Mouse (Mus musculus): ENCODE measurements around the gene Cog5. TPM values are rescaled to one million over a fixed set of nuclear protein-coding genes. Genes with fewer than 3 reads are reported as not detected.

Gene Cog5
- polyA plus RNA-seq, 1 experiment from 2014 or later: 29.9 TPM

GRCm38 (mm10) chr12:31949193-31949741, 294.6 kb downstream of the Cog5 start:
- peak overlapping the region; percentile 53 for H3K4me2 ChIP-seq
- H3K4me3 ChIP-seq: peak overlapping the region; percentile 84
- H3K27me3 ChIP-seq: no peaks in the 10 kb centered on the region
- no peaks in the 10 kb centered on the region for H3K9me3 ChIP-seq
- peak overlapping the region; percentile 82 for H3K9ac ChIP-seq
- H3K27ac ChIP-seq: peak overlapping the region; percentile 99
- under 1% methylated on average over 41 of the region's 58 CpGs for WGBS
- ATAC-seq (ENCODE audit: insufficient number of reproducible peaks, low FRiP score, low TSS enrichment, low read depth): peak; percentile 75
- no peaks in the 10 kb centered on the region for H3K36me3 ChIP-seq
- no peaks in the 10 kb centered on the region for H3K4me1 ChIP-seq

- Histone ChIP-seq H3K4me1 (no peaks in the 10 kb centered on the region), H3K9me3 (no peaks in the 10 kb centered on the region), H3K9ac (peak within 1 kb of the TSS; percentile 82), H3K4me3 (peak within 1 kb of the TSS; percentile 84), H3K4me2 (peak within 1 kb of the TSS; percentile 78), H3K36me3 (no peaks in the 10 kb centered on the region), H3K27me3 (no peaks in the 10 kb centered on the region), H3K27ac (peak within 1 kb of the TSS; percentile 99)
- under 1% methylated on average over 50 of the region's 71 CpGs for WGBS
- peak; percentile 98 for ATAC-seq (ENCODE audit: insufficient number of reproducible peaks, low FRiP score, low TSS enrichment, low read depth)
Observed at GRCm38 (mm10) chr12:31949759-31950658, 295.3 kb downstream of the Cog5 start, which contains the start of gene Hbp1. Gene Hbp1 (minus strand): TSS chr12:31950535.

- H3K4me3 ChIP-seq: peak overlapping the region; percentile 54
- peak overlapping the region; percentile 78 for H3K4me2 ChIP-seq
- 5% methylated on average over 9 of the region's 9 CpGs for WGBS
- H3K9ac ChIP-seq: peak overlapping the region; percentile 47
- no peak; the same call in 1 of the 2 replicates for ATAC-seq (ENCODE audit: insufficient number of reproducible peaks, low FRiP score, low TSS enrichment, low read depth)
- peak overlapping the region; percentile 82 for H3K27ac ChIP-seq
- no peaks in the 10 kb centered on the region for H3K27me3 ChIP-seq
- no peaks in the 10 kb centered on the region for H3K4me1 ChIP-seq
- no peaks in the 10 kb centered on the region for H3K9me3 ChIP-seq
- no peaks in the 10 kb centered on the region for H3K36me3 ChIP-seq
Observed at GRCm38 (mm10) chr12:31950659-31951031, 296.0 kb downstream of the Cog5 start.

GRCm38 (mm10) chr12:31955843-31956242, 301.2 kb downstream of the Cog5 start:
- Histone ChIP-seq H3K27ac (no peak overlapping the region), H3K9ac (no peak overlapping the region), H3K9me3 (no peaks in the 10 kb centered on the region), H3K27me3 (no peaks in the 10 kb centered on the region), H3K4me3 (no peak overlapping the region), H3K36me3 (no peaks in the 10 kb centered on the region), H3K4me1 (no peaks in the 10 kb centered on the region), H3K4me2 (no peak overlapping the region)
- WGBS: 80% methylated on average over 4 of the region's 4 CpGs
- no peak for ATAC-seq (ENCODE audit: insufficient number of reproducible peaks, low FRiP score, low TSS enrichment, low read depth)

- H3K27ac ChIP-seq: no peak overlapping the region
- H3K4me3 ChIP-seq: no peak overlapping the region
- no peaks in the 10 kb centered on the region for H3K36me3 ChIP-seq
- no peaks in the 10 kb centered on the region for H3K9me3 ChIP-seq
- H3K4me2 ChIP-seq: no peak overlapping the region
- no peak for ATAC-seq (ENCODE audit: insufficient number of reproducible peaks, low FRiP score, low TSS enrichment, low read depth)
- H3K4me1 ChIP-seq: no peaks in the 10 kb centered on the region
- no peak overlapping the region for H3K9ac ChIP-seq
- no peaks in the 10 kb centered on the region for H3K27me3 ChIP-seq
- 80% methylated on average over 6 of the region's 6 CpGs for WGBS
Observed at GRCm38 (mm10) chr12:31964074-31964473, 309.4 kb downstream of the Cog5 start.

GRCm38 (mm10) chr12:31965517-31966212, 311.0 kb downstream of the Cog5 start:
- Histone ChIP-seq H3K9ac (no peak overlapping the region), H3K36me3 (no peaks in the 10 kb centered on the region), H3K9me3 (no peaks in the 10 kb centered on the region), H3K4me2 (no peak overlapping the region), H3K27ac (0 out of 2 replicates have a peak overlapping the region, but pooled peaks have one; percentile 5), H3K4me3 (no peak overlapping the region), H3K4me1 (no peaks in the 10 kb centered on the region), H3K27me3 (no peaks in the 10 kb centered on the region)
- no peak for ATAC-seq (ENCODE audit: insufficient number of reproducible peaks, low FRiP score, low TSS enrichment, low read depth)
- WGBS: 56% methylated on average over 12 of the region's 12 CpGs

GRCm38 (mm10) chr12:31966405-31966804, 311.7 kb downstream of the Cog5 start:
- Histone ChIP-seq H3K27ac (no peak overlapping the region), H3K36me3 (no peaks in the 10 kb centered on the region), H3K4me3 (no peak overlapping the region), H3K4me1 (no peaks in the 10 kb centered on the region), H3K27me3 (no peaks in the 10 kb centered on the region), H3K9ac (no peak overlapping the region), H3K4me2 (no peak overlapping the region), H3K9me3 (no peaks in the 10 kb centered on the region)
- ATAC-seq (ENCODE audit: insufficient number of reproducible peaks, low FRiP score, low TSS enrichment, low read depth): no peak
- 73% methylated on average over 4 of the region's 4 CpGs for WGBS

GRCm38 (mm10) chr12:31967536-31967935, 312.9 kb downstream of the Cog5 start:
- Histone ChIP-seq H3K9ac (no peak overlapping the region), H3K27ac (no peak overlapping the region), H3K4me3 (no peak overlapping the region), H3K9me3 (no peaks in the 10 kb centered on the region), H3K27me3 (no peaks in the 10 kb centered on the region), H3K4me1 (no peaks in the 10 kb centered on the region), H3K36me3 (no peaks in the 10 kb centered on the region), H3K4me2 (no peak overlapping the region)
- ATAC-seq (ENCODE audit: insufficient number of reproducible peaks, low FRiP score, low TSS enrichment, low read depth): no peak
- WGBS: 6% methylated on average over 2 of the region's 2 CpGs

GRCm38 (mm10) chr12:31969111-31969510, 314.4 kb downstream of the Cog5 start:
- Histone ChIP-seq H3K27ac (no peak overlapping the region), H3K4me1 (no peaks in the 10 kb centered on the region), H3K4me2 (no peak overlapping the region), H3K27me3 (no peaks in the 10 kb centered on the region), H3K4me3 (no peak overlapping the region), H3K9ac (no peak overlapping the region), H3K36me3 (no peaks in the 10 kb centered on the region), H3K9me3 (no peaks in the 10 kb centered on the region)
- ATAC-seq (ENCODE audit: insufficient number of reproducible peaks, low FRiP score, low TSS enrichment, low read depth): no peak
- 38% methylated on average over 1 of the region's 1 CpGs for WGBS

- no peaks in the 10 kb centered on the region for H3K9me3 ChIP-seq
- no peak overlapping the region for H3K4me3 ChIP-seq
- H3K4me1 ChIP-seq: no peaks in the 10 kb centered on the region
- no peak overlapping the region for H3K9ac ChIP-seq
- H3K27me3 ChIP-seq: no peaks in the 10 kb centered on the region
- H3K27ac ChIP-seq: no peak overlapping the region
- 80% methylated on average over 8 of the region's 8 CpGs for WGBS
- no peaks in the 10 kb centered on the region for H3K36me3 ChIP-seq
- ATAC-seq (ENCODE audit: insufficient number of reproducible peaks, low FRiP score, low TSS enrichment, low read depth): no peak
- H3K4me2 ChIP-seq: no peak overlapping the region
Observed at GRCm38 (mm10) chr12:31971547-31971946, 316.9 kb downstream of the Cog5 start.

GRCm38 (mm10) chr12:31973473-31974172, 319.0 kb downstream of the Cog5 start:
- peak; percentile 72; the same call in 1 of the 2 replicates for ATAC-seq (ENCODE audit: insufficient number of reproducible peaks, low FRiP score, low TSS enrichment, low read depth)
- Histone ChIP-seq H3K4me3 (no peak overlapping the region), H3K4me2 (no peak overlapping the region), H3K27ac (no peak overlapping the region), H3K27me3 (no peaks in the 10 kb centered on the region), H3K9me3 (no peaks in the 10 kb centered on the region), H3K9ac (no peak overlapping the region), H3K4me1 (no peaks in the 10 kb centered on the region), H3K36me3 (no peaks in the 10 kb centered on the region)
- 53% methylated on average over 13 of the region's 13 CpGs for WGBS
